Mouse (Mus musculus) kidney, adult 8-10 months (tissue): ENCODE measurements at regions not wholly inside any gene's neighbourhood (a gene's known extent, or its start where the extent isn't known, plus 50 kb on each side); places are given as distances from the start of the nearest gene placed in this dataset.
A peak's percentile ranks its signal among the peaks of the same experiment; 100 is the strongest.

ENCODE experiments used
- DNase-seq, 2 experiments: peaks; one replicate each; pipeline ENCODE4 v3.0.0; 2022

DNA sequence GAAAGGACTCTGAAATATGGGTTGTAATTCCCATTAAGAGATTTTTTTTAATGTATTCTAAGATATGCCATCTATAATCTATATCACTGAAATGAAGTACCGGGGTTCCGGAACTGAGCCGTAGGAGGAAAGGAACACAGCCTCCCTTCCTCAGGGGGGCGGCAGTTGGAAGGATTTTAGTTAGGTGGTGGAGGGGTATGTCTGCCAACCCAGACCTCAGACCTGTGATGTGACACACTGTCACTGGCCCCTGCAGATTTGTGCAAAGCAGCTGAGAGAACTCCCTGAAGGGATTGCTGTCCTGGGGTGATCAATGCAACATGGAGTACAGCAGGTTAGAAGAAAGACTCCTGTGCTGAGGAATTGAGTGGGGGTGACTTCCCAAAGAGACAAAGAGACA lies 470.2 kb upstream of the Gulo start:
- DNase-seq, result no peak

GRCm38 (mm10) chr14:66478562-66478961 lies 469.6 kb upstream of the Gulo start:
- no peak for DNase-seq

- peak in 1 of 2 experiments; percentile 11 for DNase-seq
Observed at GRCm38 (mm10) chr14:66475026-66475425, 466.0 kb upstream of the Gulo start.

DNA sequence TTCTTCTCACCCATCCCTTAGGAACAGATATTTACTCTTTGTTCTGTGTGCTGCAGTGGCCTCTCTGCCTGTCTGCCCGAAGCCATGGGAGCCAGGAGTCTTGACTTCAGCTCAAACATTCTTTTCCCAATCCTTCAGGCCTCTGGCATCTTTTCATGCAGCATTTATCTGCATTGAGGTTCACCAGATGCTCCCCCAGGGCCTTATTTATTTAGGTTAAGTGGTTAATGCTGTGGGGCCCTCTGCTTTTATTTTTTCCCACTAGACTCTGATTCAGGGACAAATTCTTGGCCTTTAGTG lies 464.2 kb upstream of the Gulo start:
- no peak for DNase-seq

DNA sequence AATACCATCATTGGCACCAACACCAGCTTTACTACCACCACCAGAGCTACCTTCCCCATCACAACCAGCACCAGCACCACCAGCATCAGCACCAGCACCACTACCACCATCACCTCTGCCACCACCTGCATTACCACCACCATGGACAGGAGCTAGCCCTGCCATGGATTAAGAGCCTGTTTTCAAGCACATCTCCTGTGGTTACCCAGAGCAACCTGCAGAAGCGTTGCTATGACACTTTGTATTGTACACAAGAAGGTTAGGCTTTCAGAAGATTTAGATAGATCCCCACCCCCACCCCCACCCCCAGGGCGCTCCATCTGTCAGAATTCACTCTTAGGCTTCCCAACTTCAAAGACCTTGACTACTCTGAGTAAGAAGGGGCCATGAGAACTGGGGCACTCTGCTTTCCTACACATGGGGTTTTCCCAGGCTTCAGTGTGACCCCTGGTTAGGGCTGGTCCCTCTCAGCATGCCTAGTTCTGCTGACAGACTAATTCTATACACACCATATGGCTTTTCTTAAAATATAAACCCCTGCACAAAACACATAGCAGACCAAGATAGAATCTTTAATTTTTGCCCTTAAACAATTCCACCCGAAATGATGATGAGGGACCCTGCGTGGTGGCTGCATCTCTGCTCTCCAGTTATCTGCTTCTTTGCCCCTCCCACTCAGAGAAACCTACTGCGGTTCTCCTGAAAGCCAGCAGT lies 463.7 kb upstream of the Gulo start:
- no peak for DNase-seq

- DNase-seq, result no peak
Observed at GRCm38 (mm10) chr14:66462081-66462480, 453.1 kb upstream of the Gulo start.

GRCm38 (mm10) chr14:66460795-66461194 lies 451.8 kb upstream of the Gulo start:
- no peak for DNase-seq

DNA sequence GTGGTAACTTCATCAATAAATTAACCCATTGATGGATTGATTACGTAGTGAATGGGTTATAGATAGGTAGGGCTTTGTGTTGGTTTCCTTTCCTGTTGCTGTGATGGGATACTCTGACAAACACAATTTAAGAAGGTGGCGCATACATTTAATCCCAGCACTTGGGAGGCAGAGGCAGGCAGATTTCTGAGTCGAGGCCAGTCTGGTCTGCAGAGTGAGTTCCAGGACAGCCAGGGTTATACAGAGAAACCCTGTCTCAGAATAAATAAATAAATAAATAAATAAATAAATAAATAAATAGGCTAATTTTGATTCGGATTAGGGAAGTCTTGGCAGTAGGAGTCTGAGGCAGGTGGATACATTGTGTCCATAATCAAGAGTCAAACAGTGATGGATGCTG lies 449.7 kb upstream of the Gulo start:
- no peak for DNase-seq

DNA sequence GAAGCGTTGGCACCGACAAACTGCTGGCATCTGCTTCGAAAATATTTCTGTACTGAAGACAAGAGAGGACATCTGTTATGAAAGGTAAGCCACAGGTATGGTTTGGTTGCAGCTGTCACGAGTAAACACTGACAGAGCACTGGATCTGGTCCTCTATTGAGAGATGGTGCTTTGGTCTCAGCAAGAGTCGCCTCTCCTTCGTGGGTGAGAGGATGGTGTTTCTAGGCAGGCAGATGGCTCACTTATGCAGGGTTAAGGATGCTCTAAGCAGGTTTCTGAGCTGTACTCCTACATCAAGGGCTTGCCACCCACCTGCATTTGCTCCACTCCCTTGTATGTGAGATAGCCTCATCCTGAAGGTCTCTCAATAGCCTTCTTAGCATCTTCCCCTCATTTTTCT lies 448.3 kb upstream of the Gulo start:
- DNase-seq, result no peak

GRCm38 (mm10) chr14:66452828-66453227 lies 443.8 kb upstream of the Gulo start:
- DNase-seq, result no peak

GRCm38 (mm10) chr14:66450351-66450750 lies 441.3 kb upstream of the Gulo start:
- no peak for DNase-seq

DNA sequence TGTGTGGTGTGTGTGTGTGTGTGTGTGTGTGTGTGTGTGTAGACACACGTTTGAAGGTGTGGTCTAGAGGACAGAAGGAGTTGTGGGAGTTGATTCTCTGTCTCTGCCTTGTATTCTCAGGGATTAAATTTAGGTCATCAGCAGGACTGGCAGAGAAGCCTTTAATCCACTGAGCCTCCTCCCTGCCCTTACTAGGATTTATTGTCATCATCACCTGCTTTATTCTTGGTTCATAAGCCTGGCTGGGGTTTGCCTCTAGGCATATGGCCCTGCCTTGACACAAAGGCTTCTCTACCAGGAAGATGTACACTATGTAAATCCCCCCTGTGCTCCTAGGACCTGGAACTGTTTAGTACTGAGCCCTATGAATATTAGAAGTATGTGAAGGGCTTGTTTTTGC lies 433.6 kb upstream of the Gulo start:
- DNase-seq, result no peak

GRCm38 (mm10) chr14:66441825-66442224 lies 432.8 kb upstream of the Gulo start:
- DNase-seq, result no peak

- no peak for DNase-seq
Observed at GRCm38 (mm10) chr14:66438572-66438971, 429.6 kb upstream of the Gulo start.

DNA sequence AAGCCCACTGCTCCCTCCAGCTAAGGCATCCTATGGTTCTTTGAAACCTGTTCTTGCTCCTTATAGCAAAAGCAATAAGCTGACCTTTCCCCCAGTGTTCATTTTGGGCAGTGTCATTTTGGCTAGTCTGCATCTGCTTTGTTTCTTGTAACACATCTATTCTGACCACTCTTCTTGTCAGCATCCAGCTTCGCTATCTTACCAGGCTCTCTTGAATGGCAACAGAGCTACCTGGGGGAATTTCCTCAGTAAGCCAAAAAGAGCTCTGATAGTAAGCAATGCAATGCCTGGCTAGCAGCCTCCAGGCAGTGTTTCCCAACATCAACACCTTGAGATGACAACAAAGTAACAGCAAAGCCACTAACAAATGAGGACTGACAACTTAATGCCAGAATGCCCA lies 429.0 kb upstream of the Gulo start:
- DNase-seq, result no peak

DNA sequence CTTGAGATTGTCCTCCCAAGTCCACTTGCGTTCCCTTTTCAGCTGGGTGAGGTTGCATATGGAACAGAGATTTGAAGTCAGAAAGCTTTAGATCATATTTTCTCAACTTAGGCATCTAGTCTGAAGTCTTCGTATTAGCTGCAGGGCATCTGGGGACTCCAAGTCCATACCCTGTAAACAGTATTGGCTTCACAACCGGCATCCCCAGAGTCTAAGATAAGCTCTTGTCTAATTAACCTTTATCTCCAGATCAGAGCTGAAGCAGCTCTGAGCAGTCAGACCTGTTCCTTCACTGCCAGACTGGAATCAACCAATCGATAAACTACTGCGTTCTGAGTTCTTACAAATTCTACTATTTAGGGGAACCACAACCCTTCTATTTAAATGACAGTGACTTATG lies 422.6 kb upstream of the Gulo start:
- no peak for DNase-seq

- DNase-seq, result no peak
Observed at GRCm38 (mm10) chr14:66424141-66424540, 415.1 kb upstream of the Gulo start.
